8 mouse cellular contexts compared by ENCODE assay signal in the genomic region with DNA sequence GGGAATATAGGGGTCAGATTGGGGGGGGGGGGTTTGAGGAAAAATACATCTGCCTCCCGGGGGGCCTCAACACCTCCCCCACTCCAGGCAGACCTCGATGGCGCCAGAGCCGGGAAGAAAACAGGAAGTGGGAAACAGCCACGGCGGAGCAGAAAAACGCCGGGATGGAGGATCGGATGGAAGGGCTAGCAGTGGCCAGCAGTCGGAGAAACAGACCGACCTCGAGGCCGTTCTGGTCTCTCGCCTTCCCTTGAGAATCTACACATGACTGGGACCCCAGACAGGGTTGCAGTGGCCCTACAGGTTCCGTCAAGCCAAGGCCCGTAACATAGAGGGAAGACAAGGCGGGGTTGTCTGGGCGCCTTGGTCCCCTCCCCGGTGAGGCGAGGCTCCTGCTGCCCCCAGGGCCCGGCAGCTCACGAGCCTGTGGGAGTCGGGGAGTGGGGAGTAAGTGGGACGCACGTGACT. TPM values are rescaled to one million over a fixed set of nuclear protein-coding genes. Genes with fewer than 3 reads are reported as not detected.
DNase-seq lines count a peak whose midpoint lies in the region; ATAC-seq and TF ChIP-seq lines count a peak whose summit lies in the region.

No protein-coding gene starts in this region.

- no peak for TF ChIP-seq POLR2A in bone marrow macrophage, adult 2 months (IDR thresholded peaks at IDR 0.05; ENCODE audit: borderline replicate concordance, low read depth, low read length)

- no peaks in the 10 kb centered on the region for H3K9me3 ChIP-seq in forebrain, postnatal 0 days (ENCODE audit: low read length)
- no peaks in the 10 kb centered on the region for H3K9me3 ChIP-seq in liver, embryonic 11.5 days (ENCODE audit: control insufficient read depth, low read length)
- no peaks in the 10 kb centered on the region for H3K9me3 ChIP-seq in stomach, embryonic 15.5 days

- no peak for DNase-seq in layer of hippocampus, adult 2 months (ENCODE audit: low spot score in 2 of 2)
- DNase-seq in layer of hippocampus, adult 11-12 months (ENCODE audit: low spot score) = no peak
- no peak for DNase-seq in forebrain, postnatal 0 days
- no peak for DNase-seq in liver, embryonic 11.5 days (ENCODE audit: low spot score)
- no peak for DNase-seq in left cerebral cortex, postnatal 10 days (ENCODE audit: extremely low spot score in 1 of 2, low spot score in 2 of 2)
- no peak for DNase-seq in gastrocnemius, postnatal 14 days

- H3K4me1 ChIP-seq in bone marrow macrophage, adult 2 months (ENCODE audit: control insufficient read depth, insufficient read depth, low read length) = peaks cover 30% of the 10 kb centered on the region
- peaks cover 36% of the 10 kb centered on the region for H3K4me1 ChIP-seq in forebrain, postnatal 0 days (ENCODE audit: insufficient read depth)
- H3K4me1 ChIP-seq in liver, embryonic 11.5 days (replicated peaks; ENCODE audit: control insufficient read depth, insufficient read depth, low read length) = peaks cover 37% of the 10 kb centered on the region
- peaks cover 49% of the 10 kb centered on the region for H3K4me1 ChIP-seq in stomach, embryonic 15.5 days

- peaks cover 11% of the 10 kb centered on the region; the same call in 1 of the 2 replicates for H3K36me3 ChIP-seq in forebrain, postnatal 0 days (ENCODE audit: insufficient read depth)
- H3K36me3 ChIP-seq in liver, embryonic 11.5 days (ENCODE audit: control insufficient read depth, insufficient read depth, low read length) = peaks cover 19% of the 10 kb centered on the region
- peaks cover 13% of the 10 kb centered on the region for H3K36me3 ChIP-seq in stomach, embryonic 15.5 days

- no peak for ATAC-seq in forebrain, postnatal 0 days
- ATAC-seq in liver, embryonic 11.5 days (replicated peaks; ENCODE audit: low FRiP score) = peak; percentile 16
- ATAC-seq in stomach, embryonic 15.5 days (ENCODE audit: insufficient read depth, low FRiP score, low read depth) = peak; percentile 5; the same call in 1 of the 2 replicates

- peak overlapping the region; percentile 97 for H3K4me3 ChIP-seq in layer of hippocampus, adult 2 months
- peak overlapping the region; percentile 87 for H3K4me3 ChIP-seq in bone marrow macrophage, adult 2 months (ENCODE audit: insufficient read depth, low read length)
- H3K4me3 ChIP-seq in forebrain, postnatal 0 days (ENCODE audit: low read depth, low read length) = peak overlapping the region; percentile 87
- H3K4me3 ChIP-seq in liver, embryonic 11.5 days (ENCODE audit: low read depth, low read length) = peak overlapping the region; percentile 97
- H3K4me3 ChIP-seq in stomach, embryonic 15.5 days (replicated peaks) = peak overlapping the region; percentile 99

- peak overlapping the region; percentile 85 for H3K4me2 ChIP-seq in forebrain, postnatal 0 days (ENCODE audit: low read depth)
- H3K4me2 ChIP-seq in liver, embryonic 11.5 days = peak overlapping the region; percentile 91
- peak overlapping the region; percentile 92 for H3K4me2 ChIP-seq in stomach, embryonic 15.5 days

- peak overlapping the region; percentile 69 for H3K9ac ChIP-seq in forebrain, postnatal 0 days
- H3K9ac ChIP-seq in liver, embryonic 11.5 days (ENCODE audit: low read depth, low read length) = peak overlapping the region; percentile 95
- H3K9ac ChIP-seq in stomach, embryonic 15.5 days = peak overlapping the region; percentile 96

- intact Hi-C loops in left cerebral cortex, postnatal 10 days (cut with DNase I) = no loop called here
- intact Hi-C loops in gastrocnemius, postnatal 14 days (cut with DNase I; ENCODE audit: low total_unique reads) = loop anchor here (10.0 kb wide), 1 partner anchor 66 kb away; the partner anchor contains the start of gene Megf8

- H3K27ac ChIP-seq in layer of hippocampus, adult 2 months = peak overlapping the region; percentile 99
- peak overlapping the region; percentile 96 for H3K27ac ChIP-seq in bone marrow macrophage, adult 2 months (ENCODE audit: insufficient read depth, low read depth, low read length)
- peak overlapping the region; percentile 96 for H3K27ac ChIP-seq in forebrain, postnatal 0 days (ENCODE audit: low read depth, low read length)
- peak overlapping the region; percentile 95 for H3K27ac ChIP-seq in liver, embryonic 11.5 days (ENCODE audit: low read depth, low read length)
- H3K27ac ChIP-seq in stomach, embryonic 15.5 days = peak overlapping the region; percentile 99

- no peak for TF ChIP-seq CTCF in layer of hippocampus, adult 2 months (conservative IDR thresholded peaks at IDR 0.05)
- no peak for TF ChIP-seq CTCF in bone marrow macrophage, adult 2 months (IDR thresholded peaks at IDR 0.05; ENCODE audit: low read depth, low read length)
- no peak for TF ChIP-seq CTCF in forebrain, postnatal 0 days (IDR thresholded peaks at IDR 0.05; ENCODE audit: low read depth)

- H3K27me3 ChIP-seq in forebrain, postnatal 0 days (ENCODE audit: insufficient read depth, low read length) = no peaks in the 10 kb centered on the region
- no peaks in the 10 kb centered on the region for H3K27me3 ChIP-seq in liver, embryonic 11.5 days (replicated peaks; ENCODE audit: control insufficient read depth, insufficient read depth, low read length)
- no peaks in the 10 kb centered on the region for H3K27me3 ChIP-seq in stomach, embryonic 15.5 days (replicated peaks)

- WGBS in forebrain, postnatal 0 days = 0% methylated on average over 25 of the region's 25 CpGs
- WGBS in liver, embryonic 11.5 days = under 1% methylated on average over 24 of the region's 25 CpGs
- WGBS in stomach, embryonic 15.5 days = 0% methylated on average over 25 of the region's 25 CpGs

RNA-seq across cellular contexts. Expression of gene Erf, which starts 1.7 kb away (rescaled TPM):
- total RNA-seq in layer of hippocampus, adult 2 months (2021) = 10 to 100 TPM; 40.3 to 45.1 TPM
- polyA plus RNA-seq in bone marrow macrophage, adult 2 months (2012; ENCODE audit: insufficient read depth, insufficient read length, missing spikeins) = 22.7 and 27.8 TPM in 2 replicates
- total RNA-seq in forebrain, postnatal 0 days (2014; rRNA removed) = 11.8 and 16.5 TPM in 2 replicates
- polyA plus RNA-seq in forebrain, postnatal 0 days (2015; fragmentation: Nextera tagmentation; extraction: Ambion mirVana) = 3.7 and 4.5 TPM in 2 replicates
- polyA plus RNA-seq in liver, embryonic 11.5 days (2014; fragmentation: Nextera tagmentation; extraction: Ambion mirVana) = 13.8 and 16.4 TPM in 2 replicates
- 13.0 and 17.6 TPM in 2 replicates for polyA plus RNA-seq in stomach, embryonic 15.5 days (2015; fragmentation: Nextera tagmentation; extraction: Ambion mirVana)
- 10 to 100 TPM; 47.7 to 55.1 TPM for total RNA-seq in left cerebral cortex, postnatal 10 days (2021)
- total RNA-seq in gastrocnemius, postnatal 14 days (2021) = 10 to 100 TPM in 1 of 2 experiments, 1 to 10 TPM in 1; 9.8 to 11.8 TPM

RNA-seq across cellular contexts. Expression of gene Gsk3a, which starts 11.2 kb away (rescaled TPM):
- 100 to 1,000 TPM; 206 to 220 TPM for total RNA-seq in layer of hippocampus, adult 2 months (2021)
- polyA plus RNA-seq in bone marrow macrophage, adult 2 months (2012; ENCODE audit: insufficient read depth, insufficient read length, missing spikeins) = 78.6 and 87.1 TPM in 2 replicates
- 150 and 154 TPM in 2 replicates for total RNA-seq in forebrain, postnatal 0 days (2014; rRNA removed)
- polyA plus RNA-seq in forebrain, postnatal 0 days (2015; fragmentation: Nextera tagmentation; extraction: Ambion mirVana) = 21.0 and 21.5 TPM in 2 replicates
- 11.0 and 13.0 TPM in 2 replicates for polyA plus RNA-seq in liver, embryonic 11.5 days (2014; fragmentation: Nextera tagmentation; extraction: Ambion mirVana)
- 9.4 and 10.5 TPM in 2 replicates for polyA plus RNA-seq in stomach, embryonic 15.5 days (2015; fragmentation: Nextera tagmentation; extraction: Ambion mirVana)
- total RNA-seq in left cerebral cortex, postnatal 10 days (2021) = 100 to 1,000 TPM; 205 TPM
- total RNA-seq in gastrocnemius, postnatal 14 days (2021) = 10 to 100 TPM; 46.5 to 51.4 TPM

RNA-seq across cellular contexts. Expression of gene Cic, which starts 18.6 kb away (rescaled TPM):
- total RNA-seq in layer of hippocampus, adult 2 months (2021) = 100 to 1,000 TPM; 218 to 225 TPM
- 251 and 272 TPM in 2 replicates for polyA plus RNA-seq in bone marrow macrophage, adult 2 months (2012; ENCODE audit: insufficient read depth, insufficient read length, missing spikeins)
- 119 and 121 TPM in 2 replicates for total RNA-seq in forebrain, postnatal 0 days (2014; rRNA removed)
- polyA plus RNA-seq in forebrain, postnatal 0 days (2015; fragmentation: Nextera tagmentation; extraction: Ambion mirVana) = 25.4 and 31.3 TPM in 2 replicates
- polyA plus RNA-seq in liver, embryonic 11.5 days (2014; fragmentation: Nextera tagmentation; extraction: Ambion mirVana) = 21.6 and 25.2 TPM in 2 replicates
- 33.8 and 36.4 TPM in 2 replicates for polyA plus RNA-seq in stomach, embryonic 15.5 days (2015; fragmentation: Nextera tagmentation; extraction: Ambion mirVana)
- total RNA-seq in left cerebral cortex, postnatal 10 days (2021) = 100 to 1,000 TPM; 244 to 271 TPM
- 10 to 100 TPM; 38.2 to 44.1 TPM for total RNA-seq in gastrocnemius, postnatal 14 days (2021)

RNA-seq across cellular contexts. Expression of gene Zfp526, which starts 27.7 kb away (rescaled TPM):
- 10 to 100 TPM; 10.5 to 12.7 TPM for total RNA-seq in layer of hippocampus, adult 2 months (2021)
- 5.0 and 6.4 TPM in 2 replicates for polyA plus RNA-seq in bone marrow macrophage, adult 2 months (2012; ENCODE audit: insufficient read depth, insufficient read length, missing spikeins)
- 5.0 and 8.3 TPM in 2 replicates for total RNA-seq in forebrain, postnatal 0 days (2014; rRNA removed)
- polyA plus RNA-seq in forebrain, postnatal 0 days (2015; fragmentation: Nextera tagmentation; extraction: Ambion mirVana) = 0.59 and 0.98 TPM in 2 replicates
- polyA plus RNA-seq in liver, embryonic 11.5 days (2014; fragmentation: Nextera tagmentation; extraction: Ambion mirVana) = 4.0 and 4.2 TPM in 2 replicates
- 2.8 and 3.1 TPM in 2 replicates for polyA plus RNA-seq in stomach, embryonic 15.5 days (2015; fragmentation: Nextera tagmentation; extraction: Ambion mirVana)
- 1 to 10 TPM; 7.8 to 8.5 TPM for total RNA-seq in left cerebral cortex, postnatal 10 days (2021)
- 1 to 10 TPM; 5.4 to 5.9 TPM for total RNA-seq in gastrocnemius, postnatal 14 days (2021)

RNA-seq across cellular contexts. Expression of gene Dedd2, which starts 28.5 kb away (rescaled TPM):
- 10 to 100 TPM; 23.7 to 24.1 TPM for total RNA-seq in layer of hippocampus, adult 2 months (2021)
- 12.6 and 12.7 TPM in 2 replicates for polyA plus RNA-seq in bone marrow macrophage, adult 2 months (2012; ENCODE audit: insufficient read depth, insufficient read length, missing spikeins)
- 23.4 and 25.3 TPM in 2 replicates for total RNA-seq in forebrain, postnatal 0 days (2014; rRNA removed)
- polyA plus RNA-seq in forebrain, postnatal 0 days (2015; fragmentation: Nextera tagmentation; extraction: Ambion mirVana) = 14.9 and 17.3 TPM in 2 replicates
- 19.6 and 21.1 TPM in 2 replicates for polyA plus RNA-seq in liver, embryonic 11.5 days (2014; fragmentation: Nextera tagmentation; extraction: Ambion mirVana)
- 15.1 and 15.2 TPM in 2 replicates for polyA plus RNA-seq in stomach, embryonic 15.5 days (2015; fragmentation: Nextera tagmentation; extraction: Ambion mirVana)
- 10 to 100 TPM; 22.7 to 23.8 TPM for total RNA-seq in left cerebral cortex, postnatal 10 days (2021)
- total RNA-seq in gastrocnemius, postnatal 14 days (2021) = 1 to 10 TPM; 5.7 to 8.7 TPM
